Mouse (Mus musculus) cortical plate, adult 2 months (tissue): ENCODE results near the gene Slc35b2.

ENCODE experiments used
- CTCF ChIP-seq: fragments of 200-500 bp; IDR thresholded peaks from 2 replicates; pipeline ENCODE4 v1.5.1; 2011; ENCODE audit warnings: mild to moderate bottlenecking, control low read depth, low read length; ENCODE audit not compliant: insufficient read depth; ENCODE audit errors: extremely low read depth
- POLR2A ChIP-seq: fragments of 200-500 bp; IDR thresholded peaks from 2 replicates; pipeline ENCODE4 v1.6.1; 2011; ENCODE audit warnings: mild to moderate bottlenecking, low read length, control low read depth; ENCODE audit not compliant: insufficient read depth; ENCODE audit errors: extremely low read depth

DNA sequence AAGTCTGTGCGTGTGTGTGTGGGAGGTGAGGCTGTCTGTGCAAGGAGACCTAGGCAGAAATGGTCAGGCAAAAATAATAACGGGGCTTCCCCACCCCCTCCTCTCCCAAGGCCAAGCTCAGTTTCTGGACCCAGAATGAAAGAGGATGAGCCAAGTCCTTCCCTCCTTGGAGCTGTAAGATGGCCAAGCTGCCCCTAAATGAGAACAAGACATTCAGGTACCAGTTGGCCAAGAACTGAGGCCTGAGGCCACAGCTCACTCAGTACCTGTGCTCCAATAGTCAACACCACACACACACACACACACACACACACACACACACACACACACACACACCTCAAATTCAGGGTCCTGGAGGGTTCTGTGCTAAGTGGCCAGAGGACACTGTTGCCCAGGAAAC lies 21.0 kb upstream of the Slc35b2 start:
- TF ChIP-seq CTCF: no peak
- no peak for TF ChIP-seq POLR2A
